Mouse (Mus musculus) ES-Bruce4 (cell line): Measurements from ENCODE around the gene Coro1a. TPM values are rescaled to one million over a fixed set of nuclear protein-coding genes. Genes with fewer than 3 reads are reported as not detected.

Source experiments
- H3K27ac ChIP-seq: 2 replicates; pipeline ENCODE4 v1.5.1; 2012; ENCODE audit warnings: low read length, inconsistent platforms; ENCODE audit not compliant: insufficient read depth
- H3K27me3 ChIP-seq: 2 replicates; pipeline ENCODE4 v1.6.1; 2012; ENCODE audit warnings: mild to moderate bottlenecking, low read length, inconsistent platforms; ENCODE audit not compliant: control insufficient read depth, poor library complexity, insufficient read depth, severe bottlenecking
- H3K36me3 ChIP-seq: 2 replicates; pipeline ENCODE4 v1.6.1; 2012; ENCODE audit warnings: inconsistent platforms, mild to moderate bottlenecking, low read length, moderate library complexity; ENCODE audit not compliant: control insufficient read depth, poor library complexity, insufficient read depth, severe bottlenecking
- H3K4me1 ChIP-seq: one replicate; pipeline ENCODE4 v1.8.1; 2011; ENCODE audit warnings: low read length; ENCODE audit not compliant: control insufficient read depth, insufficient read depth
- H3K4me3 ChIP-seq: 2 replicates; pipeline ENCODE4 v1.5.1; 2011; ENCODE audit warnings: low read depth, mild to moderate bottlenecking, low read length
- H3K9ac ChIP-seq: 2 replicates; pipeline ENCODE4 v1.6.1; 2012; ENCODE audit warnings: low read depth, mild to moderate bottlenecking, inconsistent platforms; ENCODE audit not compliant: poor library complexity, severe bottlenecking
- H3K9me3 ChIP-seq: replicated peaks from 2 replicates; pipeline ENCODE4 v1.6.1; 2012; ENCODE audit warnings: mild to moderate bottlenecking, low read length, inconsistent platforms; ENCODE audit not compliant: control insufficient read depth, poor library complexity, insufficient read depth, severe bottlenecking
- CTCF ChIP-seq: IDR thresholded peaks from one replicate; pipeline ENCODE4 v1.8.1; 2011; ENCODE audit warnings: low read depth, low read length
- EP300 ChIP-seq: IDR thresholded peaks from 2 replicates; pipeline ENCODE4 v1.6.1; 2011; ENCODE audit warnings: low read depth, low read length; ENCODE audit not compliant: insufficient read depth
- POLR2A ChIP-seq: IDR thresholded peaks from one replicate; pipeline ENCODE4 v1.8.1; 2011; ENCODE audit warnings: low read length; ENCODE audit not compliant: insufficient read depth
- polyA plus RNA-seq: library from polyadenylated mRNA; stranded (reverse); fragments of >200 nt; gene quantifications from 2 replicates; pipeline ENCODE4 v1.2.4, GENCODE M21; 2011; ENCODE audit warnings: low read depth; ENCODE audit not compliant: missing spikeins, insufficient read depth, insufficient read length

Gene Coro1a
- polyA plus RNA-seq, 1 experiment, result 4.9 TPM

- no peaks in the 10 kb centered on the region for H3K27me3 ChIP-seq
- TF ChIP-seq CTCF (no peak), POLR2A (no peak), EP300 (no peak)
Observed at GRCm38 (mm10) chr7:126672111-126672510, 35.5 kb downstream of the Coro1a start.

GRCm38 (mm10) chr7:126670152-126670551, 37.4 kb downstream of the Coro1a start:
- Histone ChIP-seq H3K9ac (no peak overlapping the region), H3K4me3 (no peak overlapping the region), H3K27me3 (no peaks in the 10 kb centered on the region), H3K4me1 (no peaks in the 10 kb centered on the region), H3K27ac (no peak overlapping the region), H3K36me3 (peaks cover 15% of the 10 kb centered on the region), H3K9me3 (no peaks in the 10 kb centered on the region)
- TF ChIP-seq POLR2A (no peak), CTCF (no peak), EP300 (no peak)

More at GRCm38 (mm10) chr7:126672111-126672510, 35.5 kb downstream of the Coro1a start:
- Histone ChIP-seq H3K4me1 (no peaks in the 10 kb centered on the region), H3K9ac (no peak overlapping the region), H3K4me3 (no peak overlapping the region), H3K9me3 (no peaks in the 10 kb centered on the region), H3K27ac (no peak overlapping the region), H3K36me3 (peaks cover 9% of the 10 kb centered on the region; the same call in 1 of the 2 replicates)

- H3K4me3 ChIP-seq, result no peak overlapping the region
- no peaks in the 10 kb centered on the region for H3K27me3 ChIP-seq
- H3K9me3 ChIP-seq, result no peaks in the 10 kb centered on the region
- no peak for TF ChIP-seq CTCF
- TF ChIP-seq EP300, result no peak
- TF ChIP-seq POLR2A, result no peak
- no peaks in the 10 kb centered on the region for H3K4me1 ChIP-seq
- H3K27ac ChIP-seq, result no peak overlapping the region
- H3K9ac ChIP-seq, result no peak overlapping the region
- peaks cover 12% of the 10 kb centered on the region for H3K36me3 ChIP-seq
Observed at GRCm38 (mm10) chr7:126668452-126668851, 39.1 kb downstream of the Coro1a start.

GRCm38 (mm10) chr7:126667495-126668090, 40.0 kb downstream of the Coro1a start:
- no peaks in the 10 kb centered on the region for H3K27me3 ChIP-seq
- H3K9me3 ChIP-seq, result no peaks in the 10 kb centered on the region
- H3K4me1 ChIP-seq, result no peaks in the 10 kb centered on the region
- no peak overlapping the region for H3K4me3 ChIP-seq
- H3K27ac ChIP-seq, result no peak overlapping the region
- no peak overlapping the region for H3K9ac ChIP-seq
- H3K36me3 ChIP-seq, result peaks cover 16% of the 10 kb centered on the region
- TF ChIP-seq EP300, result no peak
- no peak for TF ChIP-seq POLR2A
- no peak for TF ChIP-seq CTCF

GRCm38 (mm10) chr7:126665269-126665668, 42.3 kb downstream of the Coro1a start:
- H3K4me3 ChIP-seq, result no peak overlapping the region
- no peaks in the 10 kb centered on the region for H3K27me3 ChIP-seq
- peaks cover 10% of the 10 kb centered on the region for H3K36me3 ChIP-seq
- no peaks in the 10 kb centered on the region for H3K4me1 ChIP-seq
- H3K9me3 ChIP-seq, result no peaks in the 10 kb centered on the region
- no peak overlapping the region for H3K27ac ChIP-seq
- TF ChIP-seq CTCF (no peak), EP300 (no peak), POLR2A (no peak)
- H3K9ac ChIP-seq, result no peak overlapping the region

- Histone ChIP-seq H3K4me1 (no peaks in the 10 kb centered on the region), H3K9me3 (no peaks in the 10 kb centered on the region), H3K36me3 (peaks cover 10% of the 10 kb centered on the region), H3K4me3 (no peak overlapping the region), H3K9ac (no peak overlapping the region), H3K27me3 (no peaks in the 10 kb centered on the region), H3K27ac (no peak overlapping the region)
- TF ChIP-seq CTCF, result no peak
- TF ChIP-seq EP300, result no peak
- TF ChIP-seq POLR2A, result no peak
Observed at GRCm38 (mm10) chr7:126663646-126664045, 43.9 kb downstream of the Coro1a start.
